Mouse (Mus musculus) ES-Bruce4 (cell line): ENCODE results near the gene Rbm44. TPM values are rescaled to one million over a fixed set of nuclear protein-coding genes. Genes with fewer than 3 reads are reported as not detected.

Experiments used
- H3K27ac ChIP-seq: 2 replicates; pipeline ENCODE4 v1.5.1; 2012; ENCODE audit warnings: low read length, inconsistent platforms; ENCODE audit not compliant: insufficient read depth
- H3K27me3 ChIP-seq: 2 replicates; pipeline ENCODE4 v1.6.1; 2012; ENCODE audit warnings: mild to moderate bottlenecking, low read length, inconsistent platforms; ENCODE audit not compliant: control insufficient read depth, poor library complexity, insufficient read depth, severe bottlenecking
- H3K36me3 ChIP-seq: 2 replicates; pipeline ENCODE4 v1.6.1; 2012; ENCODE audit warnings: inconsistent platforms, mild to moderate bottlenecking, low read length, moderate library complexity; ENCODE audit not compliant: control insufficient read depth, poor library complexity, insufficient read depth, severe bottlenecking
- H3K4me1 ChIP-seq: one replicate; pipeline ENCODE4 v1.8.1; 2011; ENCODE audit warnings: low read length; ENCODE audit not compliant: control insufficient read depth, insufficient read depth
- H3K4me3 ChIP-seq: 2 replicates; pipeline ENCODE4 v1.5.1; 2011; ENCODE audit warnings: low read depth, mild to moderate bottlenecking, low read length
- H3K9ac ChIP-seq: 2 replicates; pipeline ENCODE4 v1.6.1; 2012; ENCODE audit warnings: low read depth, mild to moderate bottlenecking, inconsistent platforms; ENCODE audit not compliant: poor library complexity, severe bottlenecking
- H3K9me3 ChIP-seq: replicated peaks from 2 replicates; pipeline ENCODE4 v1.6.1; 2012; ENCODE audit warnings: mild to moderate bottlenecking, low read length, inconsistent platforms; ENCODE audit not compliant: control insufficient read depth, poor library complexity, insufficient read depth, severe bottlenecking
- CTCF ChIP-seq: IDR thresholded peaks from one replicate; pipeline ENCODE4 v1.8.1; 2011; ENCODE audit warnings: low read depth, low read length
- EP300 ChIP-seq: IDR thresholded peaks from 2 replicates; pipeline ENCODE4 v1.6.1; 2011; ENCODE audit warnings: low read depth, low read length; ENCODE audit not compliant: insufficient read depth
- POLR2A ChIP-seq: IDR thresholded peaks from one replicate; pipeline ENCODE4 v1.8.1; 2011; ENCODE audit warnings: low read length; ENCODE audit not compliant: insufficient read depth
- polyA plus RNA-seq: library from polyadenylated mRNA; stranded (reverse); fragments of >200 nt; gene quantifications from 2 replicates; pipeline ENCODE4 v1.2.4, GENCODE M21; 2011; ENCODE audit warnings: low read depth; ENCODE audit not compliant: missing spikeins, insufficient read depth, insufficient read length

Rbm44 gene
- polyA plus RNA-seq, 1 experiment = 11.9 TPM

DNA sequence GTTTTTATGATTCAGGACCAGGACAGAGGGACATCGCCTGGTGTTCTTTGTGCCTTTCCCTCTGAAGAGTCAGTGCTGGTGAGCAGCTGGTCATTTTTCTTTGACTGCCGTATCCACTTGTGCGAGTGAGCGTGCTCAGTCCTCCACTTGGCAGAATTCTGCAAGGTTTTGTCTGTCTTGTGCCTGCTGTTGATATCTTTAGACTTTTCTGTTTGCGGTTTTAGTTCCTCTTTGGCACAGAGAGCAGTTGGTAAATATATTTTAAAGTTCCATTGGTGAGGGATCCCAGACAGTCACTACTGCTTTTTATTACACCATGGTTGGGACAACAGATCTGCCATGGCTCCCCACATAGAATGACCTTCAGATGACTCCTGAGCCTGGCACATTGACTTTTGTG, 42.4 kb downstream of the Rbm44 start:
- no peaks in the 10 kb centered on the region for H3K4me1 ChIP-seq
- H3K4me3 ChIP-seq = no peak overlapping the region
- H3K36me3 ChIP-seq = no peaks in the 10 kb centered on the region
- TF ChIP-seq POLR2A = no peak
- TF ChIP-seq EP300 = no peak
- no peak for TF ChIP-seq CTCF
- H3K9me3 ChIP-seq = no peaks in the 10 kb centered on the region
- no peaks in the 10 kb centered on the region for H3K27me3 ChIP-seq
- no peak overlapping the region for H3K9ac ChIP-seq
- H3K27ac ChIP-seq = no peak overlapping the region

DNA sequence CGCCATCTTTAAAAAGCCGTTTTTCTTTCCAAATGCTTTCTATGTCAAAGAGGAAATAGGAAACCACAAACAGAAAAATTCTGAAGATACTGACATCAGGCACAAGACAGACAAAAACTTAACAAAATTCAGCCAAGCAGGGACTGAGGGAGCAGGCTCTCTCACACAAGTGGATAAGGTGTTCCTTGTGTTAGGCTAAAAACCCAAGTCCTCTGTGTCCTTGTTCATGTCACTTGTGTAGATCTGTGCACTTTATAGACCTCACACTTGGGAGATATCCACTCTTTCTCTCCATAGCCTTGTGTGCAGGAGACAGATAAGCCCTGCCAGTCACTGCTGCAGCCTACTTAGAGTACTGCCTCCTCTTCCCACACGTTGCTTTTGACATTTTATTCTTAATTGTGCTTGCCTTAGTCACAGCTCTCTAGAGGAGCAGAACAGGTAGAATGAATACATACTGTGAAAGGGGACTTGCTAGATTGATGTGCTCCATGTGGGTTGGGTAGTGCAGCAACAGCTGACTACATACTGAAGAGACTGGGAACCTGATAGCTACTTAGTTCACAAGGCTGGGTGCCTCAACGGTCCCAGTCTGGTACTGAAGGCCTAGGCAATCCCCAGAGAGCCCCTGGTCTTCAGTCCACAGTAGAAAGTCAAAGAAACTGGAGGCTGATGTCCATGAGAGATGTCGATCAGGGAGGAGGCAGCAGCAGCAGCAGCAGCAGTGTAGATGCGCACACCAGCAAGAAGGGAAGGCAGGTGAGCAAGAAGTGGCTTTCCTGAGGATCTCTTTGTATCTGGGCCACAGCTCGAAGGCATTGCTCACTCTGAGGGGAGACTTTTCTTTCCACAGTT, 43.1 kb downstream of the Rbm44 start:
- H3K27me3 ChIP-seq = no peaks in the 10 kb centered on the region
- TF ChIP-seq POLR2A (no peak), EP300 (no peak), CTCF (no peak)
- H3K4me3 ChIP-seq = no peak overlapping the region
- H3K27ac ChIP-seq = no peak overlapping the region
- no peaks in the 10 kb centered on the region for H3K36me3 ChIP-seq
- H3K4me1 ChIP-seq = no peaks in the 10 kb centered on the region
- no peak overlapping the region for H3K9ac ChIP-seq
- H3K9me3 ChIP-seq = no peaks in the 10 kb centered on the region

DNA sequence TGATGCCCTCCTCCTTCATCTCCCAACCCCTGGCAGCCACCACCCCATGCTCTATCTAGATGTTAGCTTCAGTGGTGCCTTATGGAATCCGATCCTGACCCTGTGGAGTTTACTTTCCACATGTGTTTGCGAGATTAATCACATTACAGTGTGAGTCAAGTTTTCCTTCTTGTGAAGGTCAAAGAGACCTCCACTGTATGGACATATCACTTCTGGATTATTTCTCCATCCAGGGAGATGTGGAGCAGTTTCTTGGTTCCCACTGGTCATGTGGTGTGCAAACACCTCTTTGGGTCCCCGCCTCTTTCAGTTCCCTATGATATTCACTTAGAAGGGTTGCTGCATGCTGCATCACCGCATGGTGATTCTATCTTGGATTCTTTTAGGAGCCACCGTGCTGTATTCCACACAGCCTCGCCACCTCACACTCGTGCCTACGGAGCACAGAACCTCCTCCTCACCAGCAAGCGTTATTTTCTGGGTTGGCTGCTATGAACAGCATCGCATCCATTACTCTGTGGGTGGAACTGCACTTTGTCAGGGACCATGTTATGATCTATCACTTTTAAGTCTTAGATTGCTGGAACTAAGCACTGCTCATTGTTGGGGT, 44.1 kb downstream of the Rbm44 start:
- TF ChIP-seq CTCF (no peak), POLR2A (no peak), EP300 (no peak)
- no peak overlapping the region for H3K4me3 ChIP-seq

DNA sequence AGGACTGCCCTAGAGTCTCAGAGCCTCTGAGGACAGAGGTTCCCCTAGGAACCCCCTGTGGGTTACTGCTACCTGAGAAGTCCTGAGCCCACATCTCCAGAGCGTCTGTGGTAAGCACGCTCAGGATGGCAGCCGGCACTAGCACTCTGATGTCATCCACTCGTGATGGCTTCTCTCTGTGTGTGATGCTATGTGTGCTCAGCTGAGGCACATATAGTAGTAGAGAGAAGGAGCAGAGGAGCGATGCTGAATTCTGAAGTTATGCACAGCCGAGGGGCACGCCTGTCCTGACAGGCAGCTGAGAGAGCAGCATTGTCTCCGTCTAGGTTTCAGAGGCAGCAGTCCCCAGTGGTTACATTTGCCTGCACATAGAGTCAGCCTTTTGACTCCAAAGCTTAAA, 47.3 kb downstream of the Rbm44 start:
- Histone ChIP-seq H3K36me3 (no peaks in the 10 kb centered on the region), H3K27ac (no peak overlapping the region), H3K4me1 (no peaks in the 10 kb centered on the region), H3K9me3 (no peaks in the 10 kb centered on the region), H3K27me3 (no peaks in the 10 kb centered on the region), H3K9ac (no peak overlapping the region), H3K4me3 (no peak overlapping the region)
- TF ChIP-seq POLR2A (no peak), CTCF (no peak), EP300 (no peak)

More for the DNA sequence above, 44.1 kb downstream of the Rbm44 start:
- no peaks in the 10 kb centered on the region for H3K9me3 ChIP-seq
- H3K27me3 ChIP-seq = no peaks in the 10 kb centered on the region
- H3K9ac ChIP-seq = no peak overlapping the region
- no peak overlapping the region for H3K27ac ChIP-seq
- no peaks in the 10 kb centered on the region for H3K36me3 ChIP-seq
- no peaks in the 10 kb centered on the region for H3K4me1 ChIP-seq

DNA sequence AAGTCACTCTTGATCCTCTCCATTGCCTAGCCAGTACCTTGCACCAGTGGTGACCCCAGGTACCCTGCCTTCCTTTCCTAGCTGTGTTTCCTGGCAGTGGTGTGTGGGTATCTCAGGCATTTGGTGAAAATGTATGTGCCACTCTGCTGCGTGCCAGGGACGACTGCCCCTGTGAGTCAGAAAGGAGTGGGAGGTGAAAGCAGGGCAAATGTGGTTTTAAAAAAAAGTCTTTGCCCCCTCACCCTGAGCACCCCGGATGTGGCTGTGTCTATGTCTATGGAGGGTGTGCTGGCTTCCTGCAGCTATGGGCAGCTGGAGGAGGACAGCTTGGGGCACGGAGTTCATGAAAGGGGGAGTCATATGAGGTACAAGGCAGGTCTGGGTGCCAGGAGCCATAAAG, 48.4 kb downstream of the Rbm44 start:
- Histone ChIP-seq H3K4me1 (no peaks in the 10 kb centered on the region), H3K4me3 (no peak overlapping the region), H3K27me3 (no peaks in the 10 kb centered on the region), H3K9ac (no peak overlapping the region), H3K9me3 (no peaks in the 10 kb centered on the region), H3K36me3 (no peaks in the 10 kb centered on the region), H3K27ac (no peak overlapping the region)
- TF ChIP-seq POLR2A (no peak), EP300 (no peak), CTCF (no peak)

DNA sequence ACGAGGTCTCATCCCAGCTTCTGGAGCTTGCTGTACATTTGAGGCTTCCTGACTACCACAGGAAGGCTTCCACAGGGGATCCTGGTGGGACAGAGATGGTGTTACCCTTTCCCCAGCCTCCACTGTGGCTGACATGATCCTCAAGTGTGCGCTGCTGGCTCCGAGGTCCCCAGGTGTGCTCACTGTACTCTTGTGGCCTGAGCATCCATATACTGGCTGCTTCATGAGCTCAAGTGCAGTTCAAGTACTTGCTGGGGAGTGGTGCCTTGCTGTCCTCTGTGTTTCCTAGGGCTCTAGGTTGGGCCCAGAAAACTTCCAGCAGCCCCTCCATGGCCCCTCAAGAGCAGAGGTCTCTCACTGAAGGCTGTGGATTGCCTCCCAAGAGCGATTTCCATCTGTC, 48.8 kb downstream of the Rbm44 start:
- no peak overlapping the region for H3K27ac ChIP-seq
- no peak overlapping the region for H3K9ac ChIP-seq
- no peaks in the 10 kb centered on the region for H3K9me3 ChIP-seq
- H3K4me1 ChIP-seq = no peaks in the 10 kb centered on the region
- no peak for TF ChIP-seq POLR2A
- no peak for TF ChIP-seq CTCF
- TF ChIP-seq EP300 = no peak
- no peaks in the 10 kb centered on the region for H3K36me3 ChIP-seq
- H3K27me3 ChIP-seq = no peaks in the 10 kb centered on the region
- no peak overlapping the region for H3K4me3 ChIP-seq
